Mouse (Mus musculus): Measurements from ENCODE around the gene Nsun5. TPM values are rescaled to one million over a fixed set of nuclear protein-coding genes. Genes with fewer than 3 reads are reported as not detected.

Nsun5 gene
- 8.0 and 11.4 TPM in 2 replicates for polyA plus RNA-seq (2012; ENCODE audit: insufficient read depth, insufficient read length, missing spikeins)

DNA sequence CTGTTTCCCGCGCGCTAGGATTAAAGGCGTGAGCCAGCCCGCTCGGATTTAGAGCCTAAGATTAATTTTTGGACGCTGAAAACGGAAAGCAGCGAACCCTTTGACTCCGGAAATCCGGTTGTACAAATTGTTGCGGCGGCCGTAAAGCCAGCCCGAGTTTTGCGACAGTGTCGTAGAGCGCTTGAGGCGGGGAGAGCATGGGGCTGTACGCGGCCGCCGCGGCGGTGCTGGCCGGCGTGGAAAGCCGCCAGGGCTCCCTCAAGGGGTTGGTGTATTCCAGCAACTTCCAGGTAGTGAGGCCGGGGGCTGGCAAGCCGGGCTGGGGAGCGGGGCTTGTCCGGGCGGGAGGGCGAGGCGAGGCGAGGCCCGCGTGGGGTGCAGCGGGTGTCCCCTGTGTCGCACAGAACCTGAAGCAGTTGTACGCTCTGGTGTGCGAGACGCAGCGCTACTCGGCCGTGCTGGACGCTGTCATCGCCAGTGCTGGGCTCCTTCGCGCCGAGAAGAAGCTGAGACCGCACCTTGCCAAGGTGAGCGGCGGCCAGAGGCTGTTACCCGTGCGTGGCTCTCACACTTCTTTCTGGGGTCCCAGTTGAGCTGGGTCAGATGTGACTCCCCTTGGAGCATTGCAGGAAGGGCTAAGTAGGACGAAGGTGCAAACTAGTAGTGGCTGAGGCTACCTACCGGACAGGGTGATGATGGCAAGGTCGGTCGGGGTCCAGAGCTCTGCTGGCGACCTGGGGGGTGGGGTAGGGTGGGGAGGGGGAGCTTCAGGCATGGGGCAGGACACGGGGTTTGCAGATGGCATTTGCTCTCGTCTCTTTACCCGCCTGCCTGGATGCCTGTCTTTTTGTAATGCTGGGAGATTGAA, at the start of gene Nsun5:
Gene Nsun5 (plus strand): TSS at position 167 of the 868 bp plus-strand sequence.
- TF ChIP-seq CTCF (IDR thresholded peaks at IDR 0.05; ENCODE audit: low read depth, low read length) (no peak), POLR2A (IDR thresholded peaks at IDR 0.05; ENCODE audit: borderline replicate concordance, low read depth, low read length) (no peak)
- peak within 1 kb of the TSS; percentile 99 for H3K4me3 ChIP-seq (ENCODE audit: insufficient read depth, low read length)
- H3K4me1 ChIP-seq (ENCODE audit: control insufficient read depth, insufficient read depth, low read length): peaks cover 4% of the 10 kb centered on the region; the same call in 1 of the 2 replicates
- H3K27ac ChIP-seq (ENCODE audit: insufficient read depth, low read depth, low read length): peak within 1 kb of the TSS; percentile 79

DNA sequence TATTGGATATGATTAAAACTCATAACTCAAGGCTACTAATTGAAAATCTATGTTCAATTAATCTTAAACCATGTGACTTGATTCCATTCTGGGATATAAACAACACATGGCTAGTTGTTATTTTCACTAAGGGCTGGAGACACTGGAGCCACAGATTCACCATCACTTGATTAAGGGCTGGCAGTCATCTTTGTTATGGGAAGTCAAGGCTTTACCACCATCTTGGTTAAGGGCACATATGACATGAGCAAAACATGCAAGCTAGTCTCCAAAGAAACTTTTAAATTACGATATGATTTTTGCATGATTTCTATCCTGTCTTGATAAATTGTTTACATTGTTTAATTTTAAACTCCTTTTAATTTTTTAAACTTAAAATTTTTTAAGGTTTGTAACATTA, 47.6 kb upstream of the Nsun5 start:
- TF ChIP-seq CTCF (IDR thresholded peaks at IDR 0.05; ENCODE audit: low read depth, low read length) (no peak), POLR2A (IDR thresholded peaks at IDR 0.05; ENCODE audit: borderline replicate concordance, low read depth, low read length) (no peak)
- Histone ChIP-seq H3K4me1 (ENCODE audit: control insufficient read depth, insufficient read depth, low read length) (no peaks in the 10 kb centered on the region), H3K4me3 (ENCODE audit: insufficient read depth, low read length) (no peak overlapping the region), H3K27ac (ENCODE audit: insufficient read depth, low read depth, low read length) (no peak overlapping the region)

DNA sequence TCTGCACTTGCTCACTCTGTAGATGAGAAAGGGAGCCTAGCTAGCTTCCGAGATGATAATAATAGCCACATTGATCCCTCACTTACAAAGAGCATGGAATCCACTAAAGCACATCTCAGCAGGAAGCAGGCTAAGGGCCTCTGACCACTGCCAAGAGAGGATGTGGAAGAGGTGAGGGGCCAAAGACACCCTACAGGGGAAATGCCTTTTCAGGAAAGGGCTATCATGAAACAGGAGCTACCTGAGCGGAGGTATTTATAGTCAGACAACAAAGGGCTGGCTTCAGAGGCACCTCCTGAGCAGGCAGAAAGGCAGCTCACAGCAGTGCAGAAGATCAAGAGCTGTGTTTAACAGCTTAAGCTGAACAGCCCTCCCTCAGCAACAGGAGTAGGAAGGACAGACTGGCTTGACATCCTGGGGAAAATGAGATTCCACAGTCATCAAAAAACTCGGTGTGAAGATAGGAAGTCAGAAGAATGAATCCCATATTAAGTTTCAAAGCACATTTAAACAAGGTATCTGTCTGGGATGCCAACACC, 43.6 kb upstream of the Nsun5 start:
- Histone ChIP-seq H3K4me1 (ENCODE audit: control insufficient read depth, insufficient read depth, low read length) (peaks cover 4% of the 10 kb centered on the region), H3K27ac (ENCODE audit: insufficient read depth, low read depth, low read length) (no peak overlapping the region), H3K4me3 (ENCODE audit: insufficient read depth, low read length) (no peak overlapping the region)
- TF ChIP-seq CTCF (IDR thresholded peaks at IDR 0.05; ENCODE audit: low read depth, low read length): no peak
- TF ChIP-seq POLR2A (IDR thresholded peaks at IDR 0.05; ENCODE audit: borderline replicate concordance, low read depth, low read length): no peak

DNA sequence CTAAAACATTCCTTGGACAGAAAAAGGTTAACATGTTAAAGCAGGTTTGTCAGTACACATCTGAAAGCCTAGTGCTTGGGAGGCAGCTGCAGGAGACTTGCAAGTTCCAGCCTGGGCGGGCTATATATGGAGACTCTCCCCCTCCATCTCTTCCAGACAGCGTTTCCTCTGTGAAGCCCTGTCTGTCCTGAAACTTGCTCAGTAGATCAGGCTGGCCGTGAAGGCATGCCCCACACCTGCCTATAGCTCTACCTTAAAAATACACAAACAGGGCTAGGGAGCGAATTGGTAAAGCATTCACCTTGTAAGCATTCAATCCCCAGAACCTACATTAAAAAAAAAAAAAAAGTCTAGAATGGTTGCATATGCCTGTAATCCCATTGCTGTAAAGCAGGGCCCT, 40.3 kb upstream of the Nsun5 start:
- H3K4me3 ChIP-seq (ENCODE audit: insufficient read depth, low read length): no peak overlapping the region
- peaks cover 6% of the 10 kb centered on the region for H3K4me1 ChIP-seq (ENCODE audit: control insufficient read depth, insufficient read depth, low read length)
- no peak overlapping the region for H3K27ac ChIP-seq (ENCODE audit: insufficient read depth, low read depth, low read length)
- TF ChIP-seq POLR2A (IDR thresholded peaks at IDR 0.05; ENCODE audit: borderline replicate concordance, low read depth, low read length): no peak
- no peak for TF ChIP-seq CTCF (IDR thresholded peaks at IDR 0.05; ENCODE audit: low read depth, low read length)

DNA sequence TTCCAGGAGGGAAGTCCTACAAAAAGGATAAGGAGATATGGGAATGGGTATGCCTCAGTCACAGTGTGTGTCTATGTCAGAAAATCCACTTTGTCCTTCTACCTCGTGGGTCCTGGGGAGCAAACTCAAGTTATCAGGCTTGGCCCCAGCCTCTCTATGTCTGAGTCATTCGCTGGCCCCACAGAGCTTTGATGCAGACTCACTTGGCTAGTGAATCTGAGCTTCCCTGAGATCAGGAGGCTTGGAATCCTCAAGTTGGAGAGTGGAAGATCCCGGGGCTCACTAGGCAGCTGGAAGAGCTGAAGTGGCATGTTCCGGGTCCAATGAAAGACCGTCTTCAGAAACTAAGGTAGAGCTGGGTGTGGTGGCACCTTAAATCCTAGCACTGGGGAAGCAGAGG, 39.6 kb upstream of the Nsun5 start:
- TF ChIP-seq POLR2A (IDR thresholded peaks at IDR 0.05; ENCODE audit: borderline replicate concordance, low read depth, low read length): no peak
- TF ChIP-seq CTCF (IDR thresholded peaks at IDR 0.05; ENCODE audit: low read depth, low read length): no peak
- H3K27ac ChIP-seq (ENCODE audit: insufficient read depth, low read depth, low read length): no peak overlapping the region

DNA sequence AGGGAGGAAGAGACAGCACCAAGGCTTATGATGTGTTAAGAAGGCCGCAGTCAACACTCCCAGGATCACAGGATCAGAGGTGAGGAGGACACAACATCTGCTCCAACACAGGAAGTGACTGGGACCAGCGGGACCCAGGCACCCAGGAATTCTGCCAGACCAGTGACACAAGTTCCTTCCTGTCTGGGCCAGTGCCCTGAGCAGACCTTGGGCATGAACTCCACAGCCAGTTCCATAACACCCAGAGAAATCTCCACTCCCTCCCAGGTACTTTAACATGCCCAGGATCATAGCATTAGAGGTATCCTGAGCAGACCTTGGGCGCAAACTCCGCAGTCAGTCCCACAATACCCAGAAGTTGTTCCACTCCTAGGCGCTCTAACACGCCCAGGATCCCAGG, 38.6 kb upstream of the Nsun5 start:
- H3K4me1 ChIP-seq (ENCODE audit: control insufficient read depth, insufficient read depth, low read length): peaks cover 6% of the 10 kb centered on the region
- no peak overlapping the region for H3K4me3 ChIP-seq (ENCODE audit: insufficient read depth, low read length)
- no peak overlapping the region for H3K27ac ChIP-seq (ENCODE audit: insufficient read depth, low read depth, low read length)
- TF ChIP-seq POLR2A (IDR thresholded peaks at IDR 0.05; ENCODE audit: borderline replicate concordance, low read depth, low read length) (no peak), CTCF (IDR thresholded peaks at IDR 0.05; ENCODE audit: low read depth, low read length) (no peak)

More for the DNA sequence above, 39.6 kb upstream of the Nsun5 start:
- Histone ChIP-seq H3K4me1 (ENCODE audit: control insufficient read depth, insufficient read depth, low read length) (peaks cover 6% of the 10 kb centered on the region), H3K4me3 (ENCODE audit: insufficient read depth, low read length) (no peak overlapping the region)

DNA sequence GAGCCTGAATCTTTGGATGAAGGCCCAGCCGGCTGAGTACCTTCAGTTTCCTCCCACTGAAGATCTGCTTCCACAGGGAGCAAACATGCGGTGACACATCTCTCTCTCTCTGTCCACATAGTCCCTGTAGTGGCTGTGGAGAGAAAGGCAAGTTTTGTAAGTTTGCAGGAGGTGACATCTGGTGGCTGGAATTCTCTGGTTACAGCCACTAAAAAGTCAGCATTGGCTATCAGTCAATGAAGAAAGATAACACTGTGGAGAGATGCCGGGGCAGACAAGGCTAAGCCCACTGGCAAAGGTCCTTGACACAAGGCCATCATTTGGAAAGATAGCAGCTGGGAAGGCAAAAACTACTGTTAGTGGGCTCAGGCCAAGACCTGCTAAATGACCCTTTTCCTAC, 32.2 kb upstream of the Nsun5 start:
- no peak overlapping the region for H3K4me3 ChIP-seq (ENCODE audit: insufficient read depth, low read length)
- no peaks in the 10 kb centered on the region for H3K4me1 ChIP-seq (ENCODE audit: control insufficient read depth, insufficient read depth, low read length)
- TF ChIP-seq POLR2A (IDR thresholded peaks at IDR 0.05; ENCODE audit: borderline replicate concordance, low read depth, low read length) (no peak), CTCF (IDR thresholded peaks at IDR 0.05; ENCODE audit: low read depth, low read length) (no peak)
- H3K27ac ChIP-seq (ENCODE audit: insufficient read depth, low read depth, low read length): no peak overlapping the region

DNA sequence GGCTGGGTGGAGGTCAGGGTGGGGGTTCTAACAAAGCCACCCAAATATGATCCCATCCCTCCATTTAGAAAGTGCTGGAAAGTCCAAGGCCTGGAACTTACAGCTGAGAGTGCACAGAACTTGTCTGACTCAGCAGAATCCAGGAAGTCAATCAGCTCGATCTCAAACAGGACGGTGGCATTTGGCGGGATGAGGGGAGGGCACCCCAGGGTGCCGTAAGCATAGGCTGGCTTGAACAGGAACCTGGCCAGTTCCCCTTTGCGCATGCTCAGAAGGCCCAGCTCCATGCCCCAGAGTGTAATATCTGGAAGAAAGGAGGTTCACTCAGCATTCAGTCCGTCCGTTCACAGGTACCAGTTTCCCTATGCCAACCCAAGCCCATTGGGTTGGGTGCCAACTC, 23.8 kb upstream of the Nsun5 start:
- H3K4me1 ChIP-seq (ENCODE audit: control insufficient read depth, insufficient read depth, low read length): no peaks in the 10 kb centered on the region
- no peak for TF ChIP-seq POLR2A (IDR thresholded peaks at IDR 0.05; ENCODE audit: borderline replicate concordance, low read depth, low read length)
- TF ChIP-seq CTCF (IDR thresholded peaks at IDR 0.05; ENCODE audit: low read depth, low read length): no peak

DNA sequence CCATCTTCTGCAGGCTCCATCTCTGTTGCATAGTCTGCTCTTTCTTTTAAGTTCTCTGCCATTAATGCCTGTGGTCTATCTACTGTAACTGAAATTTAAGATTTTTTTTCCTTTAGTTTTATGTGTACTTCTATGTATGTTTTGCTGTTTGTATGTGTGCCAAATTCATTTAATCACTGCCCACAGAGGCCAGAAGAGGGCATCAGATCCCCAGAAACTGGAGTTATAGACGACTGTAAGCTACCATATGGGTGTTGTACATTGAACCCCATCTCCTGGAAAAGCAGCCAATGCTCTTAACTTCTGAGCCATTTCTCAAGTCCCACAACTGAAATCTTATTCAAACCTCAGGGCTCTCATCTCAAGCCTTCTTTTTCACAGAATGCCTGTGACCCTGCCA, 23.3 kb upstream of the Nsun5 start:
- Histone ChIP-seq H3K27ac (ENCODE audit: insufficient read depth, low read depth, low read length) (no peak overlapping the region), H3K4me3 (ENCODE audit: insufficient read depth, low read length) (no peak overlapping the region), H3K4me1 (ENCODE audit: control insufficient read depth, insufficient read depth, low read length) (no peaks in the 10 kb centered on the region)
- TF ChIP-seq POLR2A (IDR thresholded peaks at IDR 0.05; ENCODE audit: borderline replicate concordance, low read depth, low read length) (no peak), CTCF (IDR thresholded peaks at IDR 0.05; ENCODE audit: low read depth, low read length) (no peak)

More for the DNA sequence above, 23.8 kb upstream of the Nsun5 start:
- Histone ChIP-seq H3K27ac (ENCODE audit: insufficient read depth, low read depth, low read length) (no peak overlapping the region), H3K4me3 (ENCODE audit: insufficient read depth, low read length) (no peak overlapping the region)

DNA sequence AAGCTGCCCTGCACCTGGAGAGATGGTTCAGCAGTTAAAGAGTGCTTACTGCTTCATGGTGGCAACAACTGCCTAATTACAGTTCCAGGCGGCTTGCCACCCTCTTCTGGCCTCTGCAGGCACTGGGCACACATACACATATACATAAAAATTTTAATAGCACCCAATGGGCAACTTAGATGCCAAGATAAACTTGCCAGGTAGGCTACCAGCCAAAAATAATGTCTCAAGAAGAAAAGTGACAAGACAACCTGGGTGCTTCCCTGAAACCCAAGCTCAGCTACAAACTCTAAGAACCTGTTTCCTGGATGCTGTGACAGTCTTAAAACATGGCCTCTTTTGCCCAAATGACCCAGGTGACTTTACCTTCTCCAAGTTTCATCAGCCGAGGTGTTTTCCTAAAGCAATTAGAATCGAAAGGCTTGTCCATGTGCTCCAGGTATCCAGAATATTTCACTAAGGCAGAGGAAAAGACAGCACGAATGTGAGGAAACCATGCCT, 22.2 kb upstream of the Nsun5 start:
- no peak overlapping the region for H3K27ac ChIP-seq (ENCODE audit: insufficient read depth, low read depth, low read length)
- no peak for TF ChIP-seq POLR2A (IDR thresholded peaks at IDR 0.05; ENCODE audit: borderline replicate concordance, low read depth, low read length)
- TF ChIP-seq CTCF (IDR thresholded peaks at IDR 0.05; ENCODE audit: low read depth, low read length): no peak
- H3K4me3 ChIP-seq (ENCODE audit: insufficient read depth, low read length): no peak overlapping the region
- no peaks in the 10 kb centered on the region for H3K4me1 ChIP-seq (ENCODE audit: control insufficient read depth, insufficient read depth, low read length)

All from bone marrow macrophage, adult 2 months (primary cell).